Mouse (Mus musculus): Measurements from ENCODE around the gene Cyp26a1.

GRCm38 (mm10) chr19:37697335-37697636 is 312 bp upstream of the Cyp26a1 start:
- no peak for TF ChIP-seq GATA1 (IDR thresholded peaks at IDR 0.05; ENCODE audit: low read length)
- no peak for TF ChIP-seq TAL1 (IDR thresholded peaks at IDR 0.05; ENCODE audit: low read length)
